Mouse (Mus musculus): ENCODE measurements around the gene Dock2. TPM values are rescaled to one million over a fixed set of nuclear protein-coding genes. Genes with fewer than 3 reads are reported as not detected.

Dock2 gene
- total and polyA plus RNA-seq, 3 experiments, result 60.9 to 101 (median 77.9) TPM

DNA sequence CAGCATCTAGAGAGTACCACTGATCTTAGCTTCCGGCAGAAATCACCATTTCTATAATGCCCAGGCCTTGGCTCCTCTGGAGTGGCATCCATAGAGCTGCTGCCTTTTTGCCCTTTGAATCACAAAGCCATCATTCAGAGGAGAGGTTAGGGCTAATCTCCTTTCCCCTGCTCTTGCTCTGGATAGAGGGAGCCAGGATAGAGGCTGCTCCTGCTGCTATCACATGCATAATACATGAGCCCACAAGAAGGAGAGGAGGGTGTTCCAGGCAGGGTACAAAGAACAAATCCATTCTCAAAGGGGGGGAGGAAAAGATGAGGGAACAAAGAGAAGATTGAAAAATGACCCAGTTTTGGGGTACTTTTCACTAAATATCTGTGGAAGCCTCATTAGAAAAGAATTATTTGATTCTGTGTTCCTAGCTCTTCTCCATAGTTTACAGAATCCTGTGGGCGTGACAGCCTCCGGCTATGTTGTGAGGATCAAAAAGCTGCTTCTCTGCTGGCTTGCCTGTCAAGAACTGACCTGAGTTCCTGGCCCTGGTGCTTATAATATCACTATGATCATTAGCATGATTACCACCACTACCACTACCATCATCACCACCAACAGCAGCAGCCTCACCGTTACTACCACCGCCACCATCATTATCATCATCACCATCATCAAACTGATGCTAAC is 485.9 kb downstream of the Dock2 start:
- Histone ChIP-seq H3K4me1 (ENCODE audit: control insufficient read depth in 1 of 2, insufficient read depth in 2 of 2, low read length in 2 of 2) (peaks cover 9 to 35% of the 10 kb centered on the region in 2 experiments), H3K9ac (ENCODE audit: control insufficient read depth, low read depth, low read length, poor library complexity, severe bottlenecking) (no peak overlapping the region), H3K36me3 (ENCODE audit: control insufficient read depth in 1 of 2, insufficient read depth in 2 of 2, low read length in 2 of 2) (peaks cover 1 to 29% of the 10 kb centered on the region in 2 experiments; a peak in 3 of 4 replicates), H3K4me3 (ENCODE audit: control insufficient read depth in 1 of 2, insufficient read depth in 1 of 2, low read depth in 2 of 2, low read length in 2 of 2) (no peak overlapping the region), H3K79me2 (ENCODE audit: control insufficient read depth, insufficient read depth, low read length, poor library complexity) (no peaks in the 10 kb centered on the region), H3K27ac (ENCODE audit: control insufficient read depth, low read depth, low read length) (no peak overlapping the region), H3K27me3 (ENCODE audit: control insufficient read depth in 1 of 2, insufficient read depth in 2 of 2, low read length in 2 of 2) (no peaks in the 10 kb centered on the region), H3K9me3 (replicated peaks; ENCODE audit: insufficient read depth, low read length) (no peaks in the 10 kb centered on the region)
- TF ChIP-seq MEF2A (IDR thresholded peaks at IDR 0.05; ENCODE audit: extremely low read depth, insufficient replicate concordance, low read depth, low read length, poor library complexity, severe bottlenecking), result no peak
- TF ChIP-seq E2F4 (IDR thresholded peaks at IDR 0.05; ENCODE audit: borderline replicate concordance, low read depth, low read length), result no peak
- TF ChIP-seq ZKSCAN1 (IDR thresholded peaks at IDR 0.05; ENCODE audit: low read depth, low read length), result no peak
- TF ChIP-seq POLR2AphosphoS2 (IDR thresholded peaks at IDR 0.05; ENCODE audit: low read length), result no peak
- TF ChIP-seq MYC (IDR thresholded peaks at IDR 0.05; ENCODE audit: low read depth, low read length), result no peak
- no peak for TF ChIP-seq MYB (IDR thresholded peaks at IDR 0.05; ENCODE audit: low read depth, low read length)
- TF ChIP-seq RCOR1 (IDR thresholded peaks at IDR 0.05; ENCODE audit: low read depth, low read length), result no peak
- TF ChIP-seq MAZ (IDR thresholded peaks at IDR 0.05; ENCODE audit: low read depth, low read length), result no peak
- no peak for TF ChIP-seq GATA1 (IDR thresholded peaks at IDR 0.05; ENCODE audit: low read depth, low read length)
- TF ChIP-seq TCF12 (IDR thresholded peaks at IDR 0.05; ENCODE audit: low read depth, low read length), result no peak
- TF ChIP-seq ZNF384 (IDR thresholded peaks at IDR 0.05; ENCODE audit: low read depth, low read length), result no peak
- no peak for TF ChIP-seq NELFE (IDR thresholded peaks at IDR 0.05; ENCODE audit: low read depth, low read length)
- no peak for TF ChIP-seq SIN3A (IDR thresholded peaks at IDR 0.05; ENCODE audit: low read length)
- no peak for TF ChIP-seq ELF1 (IDR thresholded peaks at IDR 0.05; ENCODE audit: low read depth, low read length)
- TF ChIP-seq MAFK (IDR thresholded peaks at IDR 0.05; ENCODE audit: borderline replicate concordance, low read depth, low read length), result no peak
- TF ChIP-seq HCFC1 (IDR thresholded peaks at IDR 0.05; ENCODE audit: low read depth, low read length), result no peak
- TF ChIP-seq ETS1 (IDR thresholded peaks at IDR 0.05; ENCODE audit: low read depth, low read length), result no peak
- TF ChIP-seq NRF1 (IDR thresholded peaks at IDR 0.05; ENCODE audit: insufficient read depth, low read depth, low read length, poor library complexity, severe bottlenecking), result no peak
- no peak for DNase-seq (ENCODE audit: low read depth, low spot score)

DNA sequence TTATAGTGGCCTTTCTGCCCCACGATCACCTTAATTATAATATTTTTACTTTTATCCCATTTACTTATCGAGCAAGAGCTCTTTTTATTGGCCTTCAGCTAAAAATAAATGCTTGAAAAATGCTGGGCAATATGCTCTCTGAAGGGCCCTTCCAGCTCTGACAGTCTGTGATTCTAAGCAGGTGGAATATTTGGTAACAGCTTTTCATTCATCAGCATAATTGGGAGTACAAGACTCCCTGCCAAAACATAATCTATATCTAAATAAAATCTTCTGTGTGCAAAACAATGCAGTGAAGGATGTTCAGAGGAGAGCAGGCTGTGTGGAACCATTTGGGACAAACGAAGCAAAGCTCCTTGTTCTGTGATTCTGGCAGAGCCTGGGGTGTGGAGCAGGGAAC is 492.4 kb downstream of the Dock2 start:
- TF ChIP-seq ZNF384 (IDR thresholded peaks at IDR 0.05; ENCODE audit: low read depth, low read length) (no peak), GABPA (IDR thresholded peaks at IDR 0.05; ENCODE audit: low read depth, low read length) (no peak)
- Histone ChIP-seq H3K4me3 (ENCODE audit: control insufficient read depth in 1 of 2, insufficient read depth in 1 of 2, low read depth in 2 of 2, low read length in 2 of 2) (no peak overlapping the region), H3K9me3 (replicated peaks; ENCODE audit: insufficient read depth, low read length) (no peaks in the 10 kb centered on the region), H3K27me3 (ENCODE audit: control insufficient read depth in 1 of 2, insufficient read depth in 2 of 2, low read length in 2 of 2) (no peaks in the 10 kb centered on the region), H3K27ac (ENCODE audit: control insufficient read depth, low read depth, low read length) (no peak overlapping the region), H3K4me1 (ENCODE audit: control insufficient read depth in 1 of 2, insufficient read depth in 2 of 2, low read length in 2 of 2) (no peaks in the 10 kb centered on the region), H3K79me2 (ENCODE audit: control insufficient read depth, insufficient read depth, low read length, poor library complexity) (no peaks in the 10 kb centered on the region), H3K9ac (ENCODE audit: control insufficient read depth, low read depth, low read length, poor library complexity, severe bottlenecking) (no peak overlapping the region), H3K36me3 (ENCODE audit: control insufficient read depth in 1 of 2, insufficient read depth in 2 of 2, low read length in 2 of 2) (peaks cover 0 to 3% of the 10 kb centered on the region in 2 experiments; a peak in 1 of 4 replicates)
- no peak for DNase-seq (ENCODE audit: low read depth, low spot score)

Data from MEL (cell line).